Mouse (Mus musculus) neutrophil, adult 5-6 weeks (primary cell): ENCODE results near the gene Proser2. TPM values are rescaled to one million over a fixed set of nuclear protein-coding genes. Genes with fewer than 3 reads are reported as not detected.
A peak's percentile ranks its signal among the peaks of the same experiment; 100 is the strongest.
"Not testable (repeated sequence)": the region's sequence is repeated elsewhere in the genome, so short reads cannot be mapped to it uniquely, and the experiment has no call there.

ENCODE experiments used
- ATAC-seq: fragments of 151-379, 151-347 bp; 2 replicates; pipeline ENCODE4 v1.8.0; 2017; ENCODE audit warnings: mild to moderate bottlenecking, moderate TSS enrichment; ENCODE audit not compliant: insufficient number of reproducible peaks, poor library complexity, low FRiP score, severe bottlenecking; ENCODE audit errors: extremely low read depth
- total RNA-seq: library from RNA; stranded (forward); fragments of 200-1000 nt; gene quantifications from 2 replicates; pipeline ENCODE4 v1.2.3, GENCODE M21; 2017

The Proser2 gene
- total RNA-seq, 1 experiment from 2014 or later = 0.47 TPM

DNA sequence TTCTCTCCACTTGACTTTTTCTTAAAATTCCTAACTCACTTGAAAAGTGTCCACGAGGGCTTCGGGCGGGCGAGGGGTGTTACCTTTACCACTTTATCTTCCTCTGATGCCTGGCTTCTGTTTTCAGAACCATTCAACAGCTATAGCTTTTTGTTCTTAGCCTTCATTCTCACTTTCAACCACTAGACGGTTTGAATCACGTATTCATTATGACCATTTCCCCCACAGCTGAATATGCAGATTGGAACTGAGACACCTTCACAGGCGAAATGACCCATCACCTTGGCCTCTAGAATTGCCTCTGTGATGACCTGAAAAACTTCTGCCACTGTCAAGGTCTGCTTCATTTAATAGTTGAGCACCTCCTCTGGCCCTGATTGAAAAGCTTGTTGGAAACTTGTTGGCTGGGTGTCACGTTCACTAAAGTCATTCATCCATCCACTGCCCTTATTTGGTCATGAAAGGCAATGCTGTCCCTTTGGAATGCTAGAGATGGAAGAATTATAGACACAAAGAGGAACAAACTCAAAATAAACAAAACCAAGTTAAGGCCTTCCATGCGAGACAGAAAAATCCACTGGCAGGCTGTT is 10.7 kb upstream of the Proser2 start:
- ATAC-seq = no peak

DNA sequence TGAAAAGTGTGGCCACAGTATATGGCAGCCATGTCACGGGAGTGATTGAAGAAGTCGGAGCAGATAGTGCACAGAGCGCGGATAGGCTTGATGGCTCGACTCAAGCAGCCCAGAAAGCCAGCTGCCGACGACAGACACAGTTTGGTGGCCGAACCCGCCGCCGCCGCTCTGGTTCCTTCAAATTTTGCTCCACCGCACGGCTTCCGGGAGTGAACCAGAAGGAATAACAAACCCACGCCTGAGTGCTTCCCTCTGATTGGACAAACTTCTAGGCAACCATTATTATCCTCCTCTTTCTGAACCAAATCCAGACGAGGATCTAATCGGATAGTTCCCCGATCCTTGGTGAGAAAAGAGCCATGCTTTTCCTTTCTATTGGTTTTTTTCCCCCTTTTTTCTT is 3.9 kb upstream of the Proser2 start:
- no peak for ATAC-seq

DNA sequence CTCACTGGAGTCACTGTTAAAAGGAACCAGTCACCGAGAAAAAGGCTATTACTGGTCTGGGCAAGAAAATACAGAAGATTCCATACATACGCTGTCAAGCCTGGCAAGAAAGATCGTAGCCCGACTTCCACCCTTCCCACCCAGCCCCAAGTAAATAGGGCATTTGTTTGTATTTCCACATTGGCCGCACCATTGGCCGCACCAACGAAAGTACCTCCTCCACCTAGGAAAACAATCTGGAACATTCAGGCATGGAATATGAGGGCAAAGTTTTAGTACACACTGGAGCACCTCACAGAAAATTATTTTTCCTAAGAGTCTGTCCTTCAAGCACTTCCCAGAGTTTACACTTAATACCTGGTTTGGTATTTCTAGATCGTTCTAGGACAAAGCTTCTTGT is 1.1 kb downstream of the Proser2 start:
- ATAC-seq = no peak

DNA sequence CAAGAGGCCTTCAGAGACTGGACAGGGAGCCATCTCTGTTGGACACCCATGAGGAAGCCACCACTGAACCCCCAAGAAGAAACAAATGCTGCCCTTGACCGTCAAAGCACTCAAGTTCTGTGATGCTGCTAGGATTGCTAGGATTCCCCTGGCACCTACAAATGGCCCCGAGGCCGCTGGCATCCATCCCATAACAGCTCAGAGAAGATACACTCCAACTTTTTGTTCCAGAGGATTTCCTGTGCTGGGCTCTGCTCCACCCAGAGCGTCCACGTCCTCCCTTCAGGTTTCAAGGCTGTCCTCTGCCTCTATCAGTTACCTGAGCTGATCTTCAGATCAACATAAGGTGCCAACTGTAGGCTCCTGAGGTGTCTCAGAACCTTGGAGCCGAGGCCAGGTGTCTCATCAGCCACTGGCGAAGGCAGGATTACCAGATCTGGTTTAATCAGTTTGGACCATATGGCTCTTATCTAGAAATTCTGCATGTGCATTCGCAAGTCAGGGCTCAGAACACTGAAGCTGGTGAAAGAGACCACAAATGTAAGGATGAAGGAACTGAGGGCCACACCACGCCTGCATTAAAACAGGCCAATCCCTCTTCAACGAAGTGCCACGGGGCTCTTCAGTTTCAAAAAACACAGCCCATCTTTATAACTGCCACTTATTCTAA is 1.7 kb downstream of the Proser2 start:
- ATAC-seq = no peak

DNA sequence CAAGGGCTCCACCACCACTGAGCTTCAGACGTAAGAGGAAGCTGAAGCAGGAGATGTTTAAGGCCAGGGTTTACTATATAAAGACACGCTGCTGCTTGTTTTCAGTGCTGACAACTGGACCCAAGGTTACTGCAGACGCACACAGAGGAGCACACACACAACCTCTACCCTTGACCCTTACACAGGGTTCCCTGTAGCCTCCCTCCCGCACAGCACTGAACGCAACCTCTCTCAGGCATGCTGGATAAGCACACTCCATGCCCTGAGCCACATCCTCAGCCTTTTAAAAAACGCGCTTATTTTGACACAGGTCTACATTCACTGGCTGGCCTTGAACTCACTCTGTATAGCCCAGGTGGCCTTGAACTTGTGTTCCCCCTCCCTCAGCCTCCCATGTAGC is 7.0 kb downstream of the Proser2 start:
- ATAC-seq = no peak

DNA sequence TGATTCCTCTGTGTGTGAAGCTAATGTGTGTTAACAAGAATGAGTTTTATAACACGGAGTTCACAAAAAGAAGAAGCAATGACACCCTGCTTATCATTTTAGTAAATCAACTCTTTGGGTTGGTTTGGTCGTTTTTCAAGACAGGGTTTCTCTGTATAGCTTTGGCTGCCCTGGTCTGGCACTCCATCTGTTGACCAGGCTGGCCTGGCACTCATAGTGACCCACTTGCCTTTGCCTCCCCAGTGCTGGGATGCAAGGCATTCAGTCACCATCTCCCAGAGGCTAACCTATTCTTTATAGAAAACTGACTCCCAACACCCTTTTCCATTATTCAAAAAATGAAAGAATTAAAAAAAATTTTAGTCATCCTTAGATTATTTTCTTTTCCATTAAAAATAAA is 8.9 kb downstream of the Proser2 start:
- no peak for ATAC-seq

DNA sequence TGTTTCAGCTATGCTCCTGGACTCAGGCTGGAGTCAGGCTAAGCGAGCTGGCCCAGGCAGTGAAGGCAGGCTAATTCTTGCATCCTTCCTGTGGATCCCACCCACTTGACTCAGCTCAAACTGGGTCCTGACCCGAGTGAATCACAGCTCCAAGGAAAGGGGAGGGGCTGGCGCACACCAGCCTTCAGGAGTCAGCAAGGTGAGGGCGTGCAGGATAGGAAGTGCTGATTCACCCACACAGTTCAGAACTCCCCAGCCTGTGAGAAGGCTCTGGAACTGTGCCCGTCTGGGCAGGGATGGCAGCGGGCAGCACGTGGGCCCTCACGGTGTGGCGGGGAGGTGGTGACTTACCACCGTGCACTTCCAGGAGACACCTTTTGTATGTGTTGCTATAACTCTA is 11.8 kb downstream of the Proser2 start:
- no peak for ATAC-seq

DNA sequence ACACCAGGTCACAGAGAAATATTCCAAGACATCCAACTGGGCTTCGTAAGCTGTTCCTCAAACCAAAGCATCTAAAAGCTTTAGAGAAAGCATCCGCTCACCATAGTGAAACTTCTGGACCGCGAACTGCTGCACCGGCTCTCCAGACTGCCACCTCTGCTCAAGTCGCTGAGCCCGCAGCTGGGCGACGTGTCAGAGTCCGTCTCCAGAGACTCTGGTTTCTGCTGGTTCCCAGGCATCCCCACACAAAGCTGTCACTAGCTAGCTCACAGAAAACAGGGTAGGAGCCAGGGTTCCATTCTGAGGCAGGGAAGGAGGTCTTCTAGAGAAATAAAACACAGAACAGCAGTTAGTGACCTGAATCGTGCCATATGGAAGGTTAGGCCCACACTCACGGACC is 16.2 kb downstream of the Proser2 start:
- no peak for ATAC-seq

DNA sequence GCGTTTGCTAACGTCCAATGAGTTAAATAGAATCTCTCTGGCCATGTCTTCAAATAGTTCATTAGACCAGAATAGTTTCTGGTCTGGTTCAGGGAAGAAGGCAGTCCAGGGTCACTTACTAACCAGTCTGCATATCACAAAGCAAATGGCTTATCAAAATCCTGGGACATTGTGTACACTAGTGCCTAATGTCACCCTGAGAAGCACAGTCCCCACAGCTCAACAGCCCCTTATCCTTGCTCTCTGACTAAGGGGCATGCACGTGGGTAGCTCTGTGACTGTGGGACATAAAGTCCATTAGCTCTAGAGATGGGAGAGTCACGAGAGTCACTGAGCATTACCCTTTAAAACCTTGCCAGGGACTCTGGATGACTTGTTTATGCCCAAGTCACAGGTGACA is 17.4 kb downstream of the Proser2 start:
- no peak for ATAC-seq

DNA sequence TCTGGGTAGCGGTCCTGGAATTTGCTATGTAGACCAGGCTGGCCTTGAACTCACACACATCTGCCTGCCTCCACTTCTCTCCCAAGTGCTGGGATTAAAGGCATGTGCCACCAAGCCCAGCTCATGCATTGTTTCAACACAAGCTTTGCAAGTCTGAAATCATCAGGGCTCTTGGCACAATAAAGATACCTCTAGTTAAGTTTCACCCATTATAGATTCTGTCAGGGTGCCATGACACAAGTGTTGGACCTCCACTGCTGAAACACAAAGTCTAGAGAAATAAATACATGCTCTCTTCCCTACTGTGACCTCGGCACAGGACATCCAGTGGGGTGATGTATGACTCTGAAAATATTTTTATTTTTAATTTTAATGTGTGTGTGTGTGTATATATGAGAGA is 24.6 kb downstream of the Proser2 start:
- ATAC-seq = no peak

DNA sequence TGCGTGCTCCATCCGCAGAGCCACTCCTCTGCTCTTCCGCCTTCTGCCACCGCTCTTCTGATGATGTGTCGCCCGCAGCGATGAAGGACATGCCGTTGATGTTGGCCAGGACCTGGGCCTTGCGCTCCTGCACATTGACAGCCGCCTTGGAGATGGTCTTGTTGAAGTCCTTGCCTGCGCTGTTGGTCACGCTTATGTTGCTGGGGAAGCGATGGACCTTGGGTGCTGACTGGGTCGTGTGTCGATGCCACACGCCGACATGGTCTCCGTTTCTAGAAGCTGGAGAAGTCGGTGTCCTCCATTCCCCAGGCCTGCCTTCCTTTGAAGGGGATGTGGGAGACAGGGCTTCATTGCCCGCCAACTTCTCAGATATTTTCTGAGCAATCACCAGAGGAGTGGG is 29.3 kb downstream of the Proser2 start:
- ATAC-seq = no peak

DNA sequence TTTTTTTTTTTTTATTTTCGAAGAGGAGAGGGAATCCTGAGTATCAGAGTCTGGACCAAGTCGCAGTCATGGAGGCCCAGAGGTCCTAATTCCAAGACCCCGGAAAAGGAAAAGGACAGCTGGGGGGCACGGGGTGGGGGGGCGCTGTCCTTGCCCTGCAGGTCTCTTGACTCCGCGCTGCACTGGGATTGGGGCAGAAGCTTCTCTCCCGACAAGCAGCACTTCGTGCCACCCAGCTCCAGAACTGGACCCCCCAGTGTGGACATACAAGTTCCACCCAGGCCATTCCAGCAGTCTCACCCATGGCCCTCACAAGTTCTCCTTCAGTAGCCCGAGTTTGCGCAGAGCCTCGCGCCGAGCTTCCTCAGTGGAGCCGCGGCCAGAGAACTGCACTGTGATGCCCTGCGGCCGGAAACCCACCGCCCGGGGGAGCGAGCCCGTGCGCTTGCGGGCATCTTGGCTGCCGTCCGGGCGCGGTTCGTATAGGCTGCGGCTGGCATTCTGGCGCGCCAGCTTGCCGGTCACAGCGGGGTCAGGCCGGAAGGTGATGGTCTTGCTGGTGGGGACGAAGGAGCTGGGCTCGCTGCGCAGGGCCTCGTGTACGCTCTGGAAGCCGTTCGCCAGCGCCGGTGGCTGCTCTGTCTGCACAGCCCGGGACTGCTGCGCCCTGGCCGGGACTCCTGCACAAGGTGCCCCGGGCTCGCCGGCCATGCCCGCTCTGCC is 29.8 kb downstream of the Proser2 start:
- no peak for ATAC-seq

DNA sequence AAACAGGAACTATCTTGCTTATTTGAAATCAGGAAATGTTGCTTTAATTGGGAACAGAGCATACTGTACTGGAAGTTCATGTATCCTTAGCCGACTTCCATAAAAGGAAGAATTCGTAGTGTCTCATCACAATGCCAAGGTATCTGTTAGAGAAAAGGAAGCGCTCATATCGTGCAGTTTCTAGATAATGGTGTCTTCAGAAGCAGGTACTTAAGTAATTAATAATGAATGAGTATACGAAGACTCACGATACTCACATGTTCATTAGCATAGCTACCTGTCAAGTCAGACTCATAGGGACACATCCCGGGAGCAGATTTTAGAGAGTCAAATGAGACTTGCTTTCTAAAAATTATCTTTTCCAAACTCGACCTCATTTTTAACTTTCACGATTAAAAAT is 30.6 kb downstream of the Proser2 start:
- ATAC-seq = no peak

DNA sequence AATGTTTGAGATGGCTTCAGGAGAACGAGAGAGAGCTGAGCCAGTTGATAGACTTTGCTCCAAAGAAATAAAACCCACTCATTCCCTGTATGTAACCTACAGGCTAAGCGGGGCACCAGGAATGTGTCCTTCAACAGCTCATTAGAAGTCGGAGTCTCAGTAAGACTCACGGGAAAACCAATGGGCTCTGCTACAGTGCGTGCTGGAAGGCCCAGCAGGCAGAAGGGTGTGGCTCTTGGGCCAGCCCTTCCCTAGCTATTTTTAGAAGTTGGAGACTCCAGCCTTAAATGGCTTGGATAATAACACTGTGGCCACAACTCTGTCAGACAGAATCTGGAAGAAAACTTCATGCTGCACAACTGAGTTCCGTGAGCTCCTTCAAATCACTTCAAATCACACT is 31.1 kb downstream of the Proser2 start:
- no peak for ATAC-seq

DNA sequence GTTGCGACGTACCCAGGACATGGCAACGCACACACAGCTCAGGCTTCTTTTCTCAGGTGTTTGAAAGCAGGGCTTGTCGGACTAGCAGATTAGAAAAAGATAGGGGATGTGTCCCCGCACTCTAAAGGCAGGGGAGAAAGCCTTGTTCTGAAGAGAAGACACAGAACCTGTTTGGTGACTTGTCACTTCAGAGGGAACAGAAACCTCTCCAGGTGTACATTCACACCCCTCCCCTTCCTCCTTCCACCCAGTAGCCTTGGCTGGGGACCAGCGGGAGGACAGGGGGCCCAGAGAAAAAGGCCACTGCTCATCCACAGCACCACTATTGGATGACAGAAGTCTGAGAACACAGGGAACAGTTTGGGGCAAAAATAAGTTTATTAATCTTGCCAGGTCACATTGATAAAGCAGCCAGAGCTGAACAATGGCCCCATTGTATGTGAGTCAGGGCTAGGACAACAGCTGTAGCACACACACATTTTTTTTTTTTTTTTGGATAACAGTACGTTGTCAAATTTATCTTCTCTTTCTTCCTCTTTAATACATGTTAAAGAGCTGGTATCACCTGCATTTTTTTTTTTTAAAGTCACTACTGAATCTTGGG is 32.8 kb downstream of the Proser2 start:
- ATAC-seq = no peak

DNA sequence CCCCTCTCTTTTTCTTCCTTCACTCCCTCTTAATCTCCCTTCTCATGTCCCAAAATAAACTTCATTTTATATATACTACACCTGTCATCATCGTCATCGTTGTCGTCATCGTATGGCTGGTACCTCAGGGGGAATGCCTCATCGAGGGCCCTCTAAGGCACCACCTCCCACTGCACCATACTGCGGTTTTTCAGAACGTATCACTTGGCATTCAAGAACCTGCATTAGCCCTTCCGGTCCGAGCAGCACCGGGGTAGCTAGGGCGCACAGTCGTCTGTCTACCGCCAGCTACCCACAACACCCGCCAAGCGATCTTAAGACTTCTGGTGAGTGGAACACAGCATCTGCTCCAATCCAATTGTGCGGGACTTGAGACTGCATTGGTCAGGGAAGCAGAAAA is 40.1 kb downstream of the Proser2 start:
- not testable (repeated sequence) for ATAC-seq

DNA sequence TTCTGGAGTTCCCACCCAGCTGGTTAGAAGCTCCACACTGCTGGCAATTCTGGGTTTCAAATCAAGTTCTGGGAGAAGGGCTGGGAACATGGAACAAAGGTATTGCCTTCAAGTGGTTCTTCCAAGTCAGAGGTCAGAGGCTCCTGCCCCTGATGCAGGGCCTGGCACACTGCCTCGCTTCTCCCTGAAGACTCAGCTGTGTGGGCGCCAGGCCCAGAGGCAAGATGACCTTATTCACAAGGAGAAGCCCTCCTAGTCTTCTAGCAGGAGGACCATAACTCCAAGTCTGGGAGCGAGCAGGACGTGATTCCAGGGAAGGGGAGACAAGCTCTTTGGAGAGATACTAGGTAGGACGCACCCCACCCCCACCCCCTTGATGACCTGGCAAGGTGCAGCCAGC is 42.9 kb downstream of the Proser2 start:
- ATAC-seq = no peak

DNA sequence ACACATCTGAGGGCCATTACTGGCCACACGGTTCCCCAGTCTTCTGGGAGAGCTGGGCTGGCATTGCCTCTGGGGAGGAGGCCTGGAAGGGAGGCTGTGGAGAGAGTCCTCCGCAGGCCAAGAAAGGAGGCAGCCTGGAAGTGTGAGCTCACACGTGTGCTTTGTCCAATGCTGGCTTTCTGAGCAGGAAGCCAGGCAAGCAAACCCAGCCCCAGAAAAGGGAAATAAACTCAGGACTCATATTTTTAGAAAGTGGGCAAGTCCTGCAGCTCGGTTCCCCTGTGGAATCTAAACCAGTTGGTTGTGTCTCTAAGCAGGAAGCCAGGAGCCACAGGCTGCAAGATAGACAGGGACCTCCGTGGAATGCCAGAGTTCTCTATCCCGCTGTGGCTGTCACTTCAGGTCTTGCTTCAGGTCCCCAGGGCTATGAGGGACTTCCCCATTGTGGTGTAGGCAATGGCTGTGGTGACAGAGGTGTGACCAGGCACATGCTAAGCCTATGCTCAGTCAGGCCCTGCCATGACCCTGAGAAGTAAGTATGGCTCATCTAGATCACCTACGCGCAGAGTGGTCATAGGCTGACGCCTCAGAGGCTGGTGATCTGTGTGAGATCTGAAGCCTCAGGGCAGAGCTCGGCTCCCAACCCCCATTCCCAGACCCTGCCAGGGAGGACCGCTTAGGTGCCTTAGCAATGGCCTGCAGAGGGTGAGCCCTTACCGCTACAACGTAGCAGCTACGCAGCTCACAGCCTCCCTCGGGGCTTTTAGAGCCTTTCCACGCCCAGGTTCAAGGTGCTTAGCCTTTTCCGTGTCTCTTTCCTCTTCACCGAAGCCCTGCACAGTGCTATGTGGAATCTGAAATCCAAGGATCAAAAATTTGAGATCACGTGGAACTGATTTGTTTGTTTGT is 44.1 kb downstream of the Proser2 start:
- peak; percentile 82 for ATAC-seq

DNA sequence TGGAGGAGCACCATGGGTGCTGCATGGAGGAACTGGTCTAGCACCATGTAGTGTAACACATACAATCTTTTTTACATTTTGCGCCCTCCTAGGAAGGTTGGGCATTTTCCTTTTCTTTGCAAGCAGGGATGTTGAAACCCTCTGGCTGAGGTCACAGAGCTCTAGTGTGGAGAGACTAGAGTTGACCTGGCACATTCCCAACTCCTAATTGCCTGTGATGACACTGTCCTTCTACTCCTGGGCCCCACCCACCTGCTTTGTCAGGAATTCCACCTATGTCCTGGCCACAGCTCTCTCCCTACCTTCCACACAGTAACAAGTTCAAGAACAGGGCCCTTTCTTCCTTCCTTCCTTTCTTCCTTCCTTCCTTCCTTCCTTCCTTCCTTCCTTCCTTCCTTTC is 46.3 kb downstream of the Proser2 start:
- ATAC-seq = no peak
